Mouse (Mus musculus) olfactory bulb, adult 2 months (tissue): ENCODE data around the gene Eloa.

Experiments used
- CTCF ChIP-seq: fragments of 200-500 bp; IDR thresholded peaks from 2 replicates; pipeline ENCODE4 v1.5.1; 2012; ENCODE audit warnings: low read depth, mild to moderate bottlenecking, low read length, moderate library complexity; ENCODE audit not compliant: insufficient read depth
- POLR2A ChIP-seq: fragments of 200-500 bp; IDR thresholded peaks from 2 replicates; pipeline ENCODE4 v1.6.1; 2012; ENCODE audit warnings: mild to moderate bottlenecking, low read depth, low read length, moderate library complexity; ENCODE audit not compliant: insufficient read depth

DNA sequence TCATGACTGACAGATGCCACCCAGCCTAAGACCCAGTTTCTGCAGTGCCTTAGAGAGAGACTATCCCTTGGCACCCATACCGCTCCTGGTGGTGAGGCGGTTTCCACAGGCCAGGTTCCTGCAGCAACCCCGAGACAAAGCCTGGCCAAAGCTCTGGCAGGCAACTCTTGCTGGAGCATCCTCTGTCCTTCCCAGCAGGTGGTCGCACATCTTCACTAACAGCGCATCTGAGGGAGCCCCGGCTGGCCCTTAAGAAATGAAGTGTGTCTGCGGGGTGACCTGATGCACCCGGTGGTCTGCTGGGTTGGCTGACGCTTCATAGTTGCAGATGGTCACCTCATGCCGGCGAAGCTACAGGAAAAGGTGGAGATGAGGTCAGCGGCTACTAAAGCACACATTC is 45.4 kb downstream of the Eloa start:
- no peak for TF ChIP-seq POLR2A
- no peak for TF ChIP-seq CTCF
